Mouse (Mus musculus) adrenal gland, postnatal 4 days (tissue): ENCODE results near the gene Serpinb6c. TPM values are rescaled to one million over a fixed set of nuclear protein-coding genes. Genes with fewer than 3 reads are reported as not detected.

Experiments
- total RNA-seq, 2 experiments: library from RNA; stranded (reverse); gene quantifications; 2 replicates each; pipeline ENCODE4 v1.2.3; 2021

Serpinb6c gene
- total RNA-seq, 2 experiments from 2014 or later: 0.31 TPM

Other genes starting within 250 kb of the Serpinb6c start
- gene Serpinb6d, start 244.3 kb downstream of the Serpinb6c start, total RNA-seq: not detected
- gene Serpinb6e, start 62.3 kb downstream of the Serpinb6c start, total RNA-seq: not detected
- 10 to 100 TPM; 39.6 to 40.3 TPM for gene Nqo2, start 59.0 kb upstream of the Serpinb6c start, total RNA-seq
- 10 to 100 TPM; 32.1 to 35.0 TPM for gene Ripk1, start 96.7 kb upstream of the Serpinb6c start, total RNA-seq
- 100 to 1,000 TPM; 243 to 249 TPM for gene Serpinb6a, start 97.1 kb upstream of the Serpinb6c start, total RNA-seq
- gene Bphl, start 131.9 kb upstream of the Serpinb6c start, total RNA-seq: 10 to 100 TPM; 86.7 to 92.3 TPM
- gene Tubb2a, start 172.3 kb upstream of the Serpinb6c start, total RNA-seq: 100 to 1,000 TPM in 1 of 2 experiments, 10 to 100 TPM in 1; 98.3 to 122 TPM
- 100 to 1,000 TPM in 1 of 2 experiments, 10 to 100 TPM in 1; 59.8 to 108 TPM for gene Tubb2b, start 224.8 kb upstream of the Serpinb6c start, total RNA-seq